Mouse (Mus musculus): ENCODE measurements around the gene Cpeb1.

Cpeb1 gene

GRCm38 (mm10) chr7:81326043-81326442 lies 129.2 kb downstream of the Cpeb1 start:
- DNase-seq: no peak

- no peak for DNase-seq
These were observed 133.5 kb downstream of the Cpeb1 start for GRCm38 (mm10) chr7:81321776-81322175.

GRCm38 (mm10) chr7:81319749-81320148 lies 135.5 kb downstream of the Cpeb1 start:
- peak in 1 of 2 experiments; percentile 16 for DNase-seq

- DNase-seq: no peak
These were observed 139.7 kb downstream of the Cpeb1 start for GRCm38 (mm10) chr7:81315583-81315982.

GRCm38 (mm10) chr7:81311581-81311980 lies 143.7 kb downstream of the Cpeb1 start:
- no peak for DNase-seq

GRCm38 (mm10) chr7:81311130-81311529 lies 144.1 kb downstream of the Cpeb1 start:
- DNase-seq: no peak

- no peak for DNase-seq
These were observed 146.0 kb downstream of the Cpeb1 start for GRCm38 (mm10) chr7:81309247-81309646.

- DNase-seq: no peak
These were observed 147.5 kb downstream of the Cpeb1 start for GRCm38 (mm10) chr7:81307735-81308134.

GRCm38 (mm10) chr7:81304675-81305074 lies 150.6 kb downstream of the Cpeb1 start:
- DNase-seq: no peak

GRCm38 (mm10) chr7:81304100-81304499 lies 151.2 kb downstream of the Cpeb1 start:
- no peak for DNase-seq

GRCm38 (mm10) chr7:81303682-81304081 lies 151.6 kb downstream of the Cpeb1 start:
- DNase-seq: peak in 1 of 2 experiments; percentile 25

- no peak for DNase-seq
These were observed 153.9 kb downstream of the Cpeb1 start for GRCm38 (mm10) chr7:81301323-81301722.

- no peak for DNase-seq
These were observed 157.1 kb downstream of the Cpeb1 start for GRCm38 (mm10) chr7:81298206-81298605.
